Mouse (Mus musculus) liver, embryonic 12.5 days (tissue): ENCODE measurements at regions not wholly inside any gene's neighbourhood (a gene's known extent, or its start where the extent isn't known, plus 50 kb on each side); places are given as distances from the start of the nearest gene placed in this dataset.
A peak's percentile ranks its signal among the peaks of the same experiment; 100 is the strongest.

Source experiments
- ATAC-seq: fragments of 200-750 bp; cut with Nextera tagmentation; 2 replicates; pipeline ENCODE4 v1.8.0; 2017; ENCODE audit warnings: moderate number of reproducible peaks, mild to moderate bottlenecking, moderate library complexity
- H3K27ac ChIP-seq: fragments of 300-500 bp; sonication (generic); 2 replicates; pipeline ENCODE4 v1.5.1; 2016; ENCODE audit warnings: mild to moderate bottlenecking
- H3K27me3 ChIP-seq: fragments of 300-500 bp; sonication (generic); replicated peaks from 2 replicates; pipeline ENCODE4 v1.6.1; 2016; ENCODE audit warnings: mild to moderate bottlenecking, moderate library complexity
- H3K36me3 ChIP-seq: fragments of 300-500 bp; sonication (generic); 2 replicates; pipeline ENCODE4 v1.6.1; 2016; ENCODE audit warnings: mild to moderate bottlenecking, moderate library complexity
- H3K4me1 ChIP-seq: fragments of 300-500 bp; sonication (generic); 2 replicates; pipeline ENCODE4 v1.6.1; 2016
- H3K4me2 ChIP-seq: fragments of 300-500 bp; sonication (generic); 2 replicates; pipeline ENCODE4 v1.6.1; 2016; ENCODE audit warnings: mild to moderate bottlenecking, moderate library complexity
- H3K4me3 ChIP-seq: fragments of 300-500 bp; sonication (generic); 2 replicates; pipeline ENCODE4 v1.5.1; 2016; ENCODE audit warnings: mild to moderate bottlenecking, moderate library complexity
- H3K9ac ChIP-seq: fragments of 300-500 bp; sonication (generic); 2 replicates; pipeline ENCODE4 v1.6.1; 2016; ENCODE audit warnings: mild to moderate bottlenecking, moderate library complexity
- H3K9me3 ChIP-seq: fragments of 300-500 bp; sonication (generic); replicated peaks from 2 replicates; pipeline ENCODE4 v1.6.1; 2016; ENCODE audit warnings: mild to moderate bottlenecking, moderate library complexity
- WGBS: fragments of 180-500 bp; shearing (Covaris S2); methylation state at CpG from one replicate; pipeline ENCODE4 v1.1.7; 2016; ENCODE audit not compliant: insufficient replicate concordance; 5-methylcytosine and 5-hydroxymethylcytosine counted together

GRCm38 (mm10) chr1:185111347-185112016 is 92.4 kb upstream of the Rab3gap2 start:
- 64% methylated on average over 10 of the region's 10 CpGs for WGBS
- ATAC-seq: no peak

GRCm38 (mm10) chr1:185104945-185105884 is 98.7 kb upstream of the Rab3gap2 start:
- Histone ChIP-seq H3K9me3 (no peaks in the 10 kb centered on the region), H3K9ac (no peak overlapping the region), H3K4me2 (no peak overlapping the region), H3K27ac (no peak overlapping the region), H3K4me3 (no peak overlapping the region), H3K36me3 (no peaks in the 10 kb centered on the region), H3K27me3 (0 out of 2 replicates have a peak, but pooled peaks cover under 1% of the 10 kb centered on the region), H3K4me1 (no peaks in the 10 kb centered on the region)
- WGBS: 55% methylated on average over 7 of the region's 7 CpGs
- ATAC-seq: no peak

More at GRCm38 (mm10) chr1:185111347-185112016, 92.4 kb upstream of the Rab3gap2 start:
- Histone ChIP-seq H3K9ac (no peak overlapping the region), H3K4me2 (no peak overlapping the region), H3K4me1 (no peaks in the 10 kb centered on the region), H3K9me3 (no peaks in the 10 kb centered on the region), H3K27me3 (no peaks in the 10 kb centered on the region), H3K27ac (no peak overlapping the region), H3K36me3 (no peaks in the 10 kb centered on the region), H3K4me3 (no peak overlapping the region)

GRCm38 (mm10) chr1:185103803-185104202 is 100.1 kb upstream of the Rab3gap2 start:
- no peak overlapping the region for H3K27ac ChIP-seq
- no peaks in the 10 kb centered on the region for H3K36me3 ChIP-seq
- no peaks in the 10 kb centered on the region for H3K4me1 ChIP-seq
- H3K4me3 ChIP-seq: no peak overlapping the region
- H3K4me2 ChIP-seq: no peak overlapping the region
- no peak overlapping the region for H3K9ac ChIP-seq
- ATAC-seq: no peak
- H3K9me3 ChIP-seq: no peaks in the 10 kb centered on the region
- WGBS: 55% methylated on average over 4 of the region's 4 CpGs
- peaks cover 13% of the 10 kb centered on the region; the same call in 1 of the 2 replicates for H3K27me3 ChIP-seq

- no peak overlapping the region for H3K27ac ChIP-seq
- H3K9ac ChIP-seq: no peak overlapping the region
- peaks cover 31% of the 10 kb centered on the region for H3K27me3 ChIP-seq
- H3K9me3 ChIP-seq: no peaks in the 10 kb centered on the region
- no peak overlapping the region for H3K4me3 ChIP-seq
- ATAC-seq: no peak
- H3K36me3 ChIP-seq: no peaks in the 10 kb centered on the region
- no peak overlapping the region for H3K4me2 ChIP-seq
- WGBS: 41% methylated on average over 18 of the region's 18 CpGs
- no peaks in the 10 kb centered on the region for H3K4me1 ChIP-seq
Observed at GRCm38 (mm10) chr1:185098975-185099958, 99.9 kb upstream of the Mark1 start.

GRCm38 (mm10) chr1:185098195-185098974 is 99.0 kb upstream of the Mark1 start:
- Histone ChIP-seq H3K9ac (no peak overlapping the region), H3K9me3 (no peaks in the 10 kb centered on the region), H3K4me2 (no peak overlapping the region), H3K36me3 (no peaks in the 10 kb centered on the region), H3K4me3 (no peak overlapping the region), H3K4me1 (no peaks in the 10 kb centered on the region), H3K27ac (no peak overlapping the region), H3K27me3 (peaks cover 31% of the 10 kb centered on the region)
- ATAC-seq: no peak
- WGBS: 12% methylated on average over 17 of the region's 17 CpGs

- Histone ChIP-seq H3K4me3 (no peak overlapping the region), H3K4me1 (no peaks in the 10 kb centered on the region), H3K27ac (no peak overlapping the region), H3K36me3 (no peaks in the 10 kb centered on the region), H3K9ac (no peak overlapping the region), H3K9me3 (no peaks in the 10 kb centered on the region), H3K27me3 (peaks cover 31% of the 10 kb centered on the region), H3K4me2 (no peak overlapping the region)
- WGBS: 63% methylated on average over 4 of the region's 4 CpGs
- ATAC-seq: no peak
Observed at GRCm38 (mm10) chr1:185096741-185097140, 97.4 kb upstream of the Mark1 start.

- Histone ChIP-seq H3K4me2 (no peak overlapping the region), H3K9me3 (no peaks in the 10 kb centered on the region), H3K27me3 (peaks cover 8% of the 10 kb centered on the region), H3K4me1 (no peaks in the 10 kb centered on the region), H3K4me3 (no peak overlapping the region), H3K9ac (no peak overlapping the region), H3K27ac (no peak overlapping the region), H3K36me3 (no peaks in the 10 kb centered on the region)
- no peak for ATAC-seq
- WGBS: 55% methylated on average over 5 of the region's 5 CpGs
Observed at GRCm38 (mm10) chr1:185092757-185093156, 93.4 kb upstream of the Mark1 start.

GRCm38 (mm10) chr1:185091816-185092558 is 92.6 kb upstream of the Mark1 start:
- Histone ChIP-seq H3K27ac (no peak overlapping the region), H3K9ac (no peak overlapping the region), H3K36me3 (no peaks in the 10 kb centered on the region), H3K4me1 (no peaks in the 10 kb centered on the region), H3K4me2 (peak overlapping the region; percentile 22; the same call in 1 of the 2 replicates), H3K4me3 (no peak overlapping the region), H3K9me3 (no peaks in the 10 kb centered on the region), H3K27me3 (peaks cover 2% of the 10 kb centered on the region; the same call in 1 of the 2 replicates)
- WGBS: 38% methylated on average over 21 of the region's 21 CpGs
- ATAC-seq: 0 out of 2 replicates have a peak, but pooled peaks have one; percentile 24

GRCm38 (mm10) chr1:185089196-185089595 is 89.8 kb upstream of the Mark1 start:
- Histone ChIP-seq H3K27ac (no peak overlapping the region), H3K27me3 (no peaks in the 10 kb centered on the region), H3K9ac (no peak overlapping the region), H3K36me3 (no peaks in the 10 kb centered on the region), H3K4me1 (no peaks in the 10 kb centered on the region), H3K9me3 (no peaks in the 10 kb centered on the region), H3K4me3 (no peak overlapping the region), H3K4me2 (no peak overlapping the region)
- 65% methylated on average over 2 of the region's 2 CpGs for WGBS
- no peak for ATAC-seq

GRCm38 (mm10) chr1:185083191-185083590 is 83.8 kb upstream of the Mark1 start:
- H3K9me3 ChIP-seq: no peaks in the 10 kb centered on the region
- ATAC-seq: no peak

More at GRCm38 (mm10) chr1:185083191-185083590, 83.8 kb upstream of the Mark1 start:
- 55% methylated on average over 5 of the region's 5 CpGs for WGBS
- no peaks in the 10 kb centered on the region for H3K4me1 ChIP-seq
- no peak overlapping the region for H3K4me3 ChIP-seq
- no peaks in the 10 kb centered on the region for H3K36me3 ChIP-seq
- no peak overlapping the region for H3K27ac ChIP-seq
- no peak overlapping the region for H3K4me2 ChIP-seq
- H3K9ac ChIP-seq: no peak overlapping the region
- no peaks in the 10 kb centered on the region for H3K27me3 ChIP-seq
